Mouse (Mus musculus): ENCODE measurements at regions not wholly inside any gene's neighbourhood (a gene's known extent, or its start where the extent isn't known, plus 50 kb on each side); places are given as distances from the start of the nearest gene placed in this dataset.
"Not testable (repeated sequence)": the region's sequence is repeated elsewhere in the genome, so short reads cannot be mapped to it uniquely, and the experiment has no call there.

DNA sequence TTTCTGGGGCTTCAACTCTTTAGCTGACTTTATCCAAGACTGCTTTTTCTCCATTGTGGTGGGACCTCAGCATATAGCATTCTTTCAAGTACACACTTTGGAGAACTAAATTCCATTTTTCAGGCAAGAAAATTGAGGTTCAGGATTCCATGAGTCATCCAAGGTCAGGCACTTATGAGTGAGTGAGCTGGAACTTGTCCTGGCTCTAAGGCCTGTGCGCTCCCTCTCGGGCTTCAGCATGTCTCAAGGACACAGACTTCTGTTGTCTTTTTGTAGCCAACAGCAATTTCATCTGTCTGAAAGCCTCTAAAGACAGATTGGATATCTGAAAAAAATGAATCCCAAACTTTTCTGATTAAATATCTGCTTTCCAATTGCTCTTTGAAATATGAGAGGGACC, 769.1 kb upstream of the 4930452B06Rik start:
- Histone ChIP-seq H3K27me3 (no peaks in the 10 kb centered on the region), H3K9ac (no peak overlapping the region), H3K9me3 (replicated peaks) (no peaks in the 10 kb centered on the region), H3K36me3 (ENCODE audit: poor library complexity, severe bottlenecking) (no peaks in the 10 kb centered on the region), H3K27ac (no peak overlapping the region), H3K4me1 (no peaks in the 10 kb centered on the region), H3K4me2 (no peak overlapping the region), H3K4me3 (no peak overlapping the region)
- ATAC-seq = no peak
- 94% methylated on average over 2 of the region's 2 CpGs for WGBS

DNA sequence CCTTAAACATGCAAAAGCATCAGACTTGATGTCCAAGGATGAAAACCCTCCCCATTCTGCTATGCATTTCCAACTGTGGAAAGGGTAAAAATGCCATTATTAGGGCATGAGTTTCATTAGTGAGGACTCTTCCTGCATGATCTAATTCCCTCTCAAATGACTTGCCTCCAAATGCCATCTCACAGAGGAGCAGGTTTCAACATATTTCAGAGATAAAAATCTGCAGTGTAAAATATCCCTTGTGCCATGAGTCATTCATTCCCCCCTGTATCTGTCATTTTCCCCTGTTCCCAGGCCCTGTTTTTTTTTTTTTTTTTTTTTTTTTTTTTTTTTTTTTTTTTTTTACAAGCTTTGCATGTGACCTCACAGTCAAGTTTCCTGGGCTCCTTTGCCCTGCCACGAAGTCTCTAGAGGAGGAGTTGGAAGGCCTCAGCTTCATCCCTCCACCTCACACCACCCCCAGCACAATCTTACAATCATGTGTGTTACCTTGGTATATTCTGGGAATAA, 767.1 kb upstream of the 4930452B06Rik start:
- no peak overlapping the region for H3K9ac ChIP-seq
- no peaks in the 10 kb centered on the region for H3K4me1 ChIP-seq
- no peaks in the 10 kb centered on the region for H3K27me3 ChIP-seq
- H3K4me2 ChIP-seq = no peak overlapping the region
- H3K27ac ChIP-seq = no peak overlapping the region
- ATAC-seq = no peak
- 65% methylated on average over 1 of the region's 1 CpGs for WGBS
- no peak overlapping the region for H3K4me3 ChIP-seq
- H3K9me3 ChIP-seq (replicated peaks) = no peaks in the 10 kb centered on the region
- no peaks in the 10 kb centered on the region for H3K36me3 ChIP-seq (ENCODE audit: poor library complexity, severe bottlenecking)

- H3K9me3 ChIP-seq (replicated peaks) = no peaks in the 10 kb centered on the region
- no peaks in the 10 kb centered on the region for H3K4me1 ChIP-seq
- no peaks in the 10 kb centered on the region for H3K27me3 ChIP-seq
- no peak overlapping the region for H3K9ac ChIP-seq
- WGBS = 52% methylated on average over 2 of the region's 2 CpGs
- no peak overlapping the region for H3K4me3 ChIP-seq
- ATAC-seq = no peak
- H3K27ac ChIP-seq = no peak overlapping the region
- H3K4me2 ChIP-seq = no peak overlapping the region
- no peaks in the 10 kb centered on the region for H3K36me3 ChIP-seq (ENCODE audit: poor library complexity, severe bottlenecking)
Observed at GRCm38 (mm10) chr14:9431798-9432197, 765.8 kb upstream of the 4930452B06Rik start.

DNA sequence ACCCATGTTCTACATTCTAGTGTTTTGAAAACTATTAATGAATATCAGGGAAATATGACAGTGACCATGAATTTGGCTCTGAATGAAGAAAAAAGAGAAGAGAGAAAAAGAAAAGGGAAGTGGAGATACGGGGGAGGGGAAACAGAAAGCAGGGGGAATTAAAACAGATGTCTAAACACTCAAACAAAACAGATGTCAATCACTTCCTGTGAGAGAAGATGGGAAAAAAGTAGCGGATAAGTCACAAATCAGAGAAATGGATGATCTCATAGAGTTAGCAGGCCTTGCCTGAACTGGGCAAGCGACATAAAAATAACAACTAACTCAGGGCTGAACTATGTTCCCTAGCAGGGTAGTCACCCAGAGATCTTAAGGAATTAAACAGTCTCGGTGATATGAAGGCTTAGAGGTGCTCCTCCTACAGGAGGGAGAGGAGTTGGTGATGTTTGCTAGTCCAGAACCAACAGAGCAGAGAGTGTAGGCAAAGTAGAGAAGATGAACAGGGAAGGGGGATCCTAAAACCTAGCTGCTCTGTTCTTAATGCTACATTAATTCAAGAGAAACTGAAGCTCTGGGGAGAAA, 745.9 kb upstream of the 4930452B06Rik start:
- Histone ChIP-seq H3K27me3 (no peaks in the 10 kb centered on the region), H3K4me1 (no peaks in the 10 kb centered on the region), H3K27ac (no peak overlapping the region), H3K9ac (no peak overlapping the region), H3K4me2 (no peak overlapping the region), H3K36me3 (ENCODE audit: poor library complexity, severe bottlenecking) (no peaks in the 10 kb centered on the region), H3K9me3 (replicated peaks) (no peaks in the 10 kb centered on the region), H3K4me3 (no peak overlapping the region)
- no peak for ATAC-seq
- 70% methylated on average over 4 of the region's 4 CpGs for WGBS

- H3K4me3 ChIP-seq = no peak overlapping the region
- H3K27ac ChIP-seq = no peak overlapping the region
- 89% methylated on average over 7 of the region's 7 CpGs for WGBS
- no peaks in the 10 kb centered on the region for H3K36me3 ChIP-seq (ENCODE audit: poor library complexity, severe bottlenecking)
- no peak overlapping the region for H3K9ac ChIP-seq
- no peak overlapping the region for H3K4me2 ChIP-seq
- H3K4me1 ChIP-seq = no peaks in the 10 kb centered on the region
- no peaks in the 10 kb centered on the region for H3K9me3 ChIP-seq (replicated peaks)
- 0 out of 2 replicates have a peak, but pooled peaks cover 3% of the 10 kb centered on the region for H3K27me3 ChIP-seq
- no peak for ATAC-seq
Observed at GRCm38 (mm10) chr14:9403688-9404087, 737.6 kb upstream of the 4930452B06Rik start.

DNA sequence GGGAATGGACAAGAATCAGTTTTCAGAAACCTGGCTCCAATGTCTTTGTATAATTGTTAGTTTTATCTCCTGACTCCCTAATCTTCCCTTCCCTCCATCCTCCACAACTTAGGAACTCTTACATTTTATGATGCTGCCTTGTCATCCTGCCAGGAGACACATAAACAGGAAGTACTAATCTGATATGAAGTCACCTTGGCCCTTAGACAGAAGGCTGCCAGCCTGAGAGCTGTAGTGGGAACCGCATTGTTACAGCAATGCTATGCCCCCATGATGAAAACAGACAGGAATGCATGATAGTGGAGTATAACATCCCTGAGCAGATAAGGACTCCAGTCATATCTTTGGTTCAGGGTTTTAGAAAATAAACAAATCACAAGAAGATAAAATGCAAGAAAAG, 734.8 kb upstream of the 4930452B06Rik start:
- WGBS = 83% methylated on average over 1 of the region's 1 CpGs
- no peak for ATAC-seq
- H3K9me3 ChIP-seq (replicated peaks) = no peaks in the 10 kb centered on the region
- H3K4me1 ChIP-seq = no peaks in the 10 kb centered on the region
- no peaks in the 10 kb centered on the region for H3K36me3 ChIP-seq (ENCODE audit: poor library complexity, severe bottlenecking)
- no peak overlapping the region for H3K9ac ChIP-seq
- H3K27ac ChIP-seq = no peak overlapping the region
- no peak overlapping the region for H3K4me2 ChIP-seq
- no peak overlapping the region for H3K4me3 ChIP-seq
- 0 out of 2 replicates have a peak, but pooled peaks cover 3% of the 10 kb centered on the region for H3K27me3 ChIP-seq

DNA sequence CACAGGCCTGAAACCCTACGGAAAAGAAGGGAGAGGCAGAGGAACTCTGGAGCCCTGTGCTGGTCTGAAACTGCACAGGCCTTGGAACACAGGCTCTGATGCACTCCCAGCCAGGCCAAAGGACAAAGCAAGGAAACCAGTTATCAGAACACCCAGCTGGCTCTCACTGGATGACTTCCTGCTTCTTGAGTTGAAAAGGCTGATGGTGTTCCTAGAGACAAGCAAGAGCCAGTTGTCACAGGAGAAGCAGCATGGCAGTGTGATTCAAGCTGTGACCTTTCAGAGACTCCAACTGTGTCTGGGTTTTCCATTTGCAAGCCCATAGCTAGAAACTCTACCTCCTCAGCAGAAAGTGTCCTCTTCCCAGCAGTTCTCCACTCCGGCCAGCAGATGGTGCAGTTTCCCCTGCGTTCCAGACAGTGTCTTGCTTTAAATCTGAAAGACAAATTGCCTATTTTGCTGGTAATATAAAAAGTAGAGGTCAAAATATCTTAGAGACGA, 727.3 kb upstream of the 4930452B06Rik start:
- Histone ChIP-seq H3K9me3 (replicated peaks) (no peaks in the 10 kb centered on the region), H3K9ac (no peak overlapping the region), H3K4me1 (no peaks in the 10 kb centered on the region), H3K27me3 (no peaks in the 10 kb centered on the region), H3K27ac (no peak overlapping the region), H3K36me3 (ENCODE audit: poor library complexity, severe bottlenecking) (no peaks in the 10 kb centered on the region), H3K4me2 (no peak overlapping the region), H3K4me3 (no peak overlapping the region)
- peak; percentile 82 for ATAC-seq
- 23% methylated on average over 4 of the region's 4 CpGs for WGBS

DNA sequence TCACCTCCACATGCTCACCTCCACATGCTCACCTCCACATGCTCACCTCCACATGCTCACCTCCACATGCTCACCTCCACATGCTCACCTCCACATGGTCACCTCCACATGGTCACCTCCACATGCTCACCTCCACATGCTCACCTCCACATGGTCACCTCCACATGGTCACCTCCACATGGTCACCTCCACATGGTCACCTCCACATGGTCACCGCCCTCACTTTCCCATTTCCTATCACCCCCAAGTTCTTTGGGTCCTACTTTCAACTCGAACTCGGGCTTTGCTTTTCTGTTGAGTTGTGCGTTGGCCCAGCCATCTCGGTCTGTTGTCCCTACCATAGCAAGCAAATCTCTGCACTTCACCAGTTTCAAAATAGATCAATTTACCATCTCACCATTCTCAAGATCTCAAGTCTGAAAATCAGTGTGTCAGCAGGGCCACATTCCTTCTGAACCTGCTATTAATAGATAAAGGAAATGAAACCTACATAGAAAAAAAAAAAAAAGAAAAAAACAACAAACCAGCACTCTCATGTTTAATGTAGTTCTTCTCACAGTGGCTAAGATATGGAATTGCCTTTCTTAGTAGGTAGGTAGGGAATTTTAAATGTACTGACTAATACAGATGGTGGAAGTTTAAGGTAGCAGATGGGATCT, 724.0 kb upstream of the 4930452B06Rik start:
- not testable (repeated sequence) for H3K9me3 ChIP-seq (replicated peaks); H3K27me3 ChIP-seq; ATAC-seq; H3K4me1 ChIP-seq; H3K4me2 ChIP-seq; H3K9ac ChIP-seq; H3K27ac ChIP-seq; H3K4me3 ChIP-seq; H3K36me3 ChIP-seq (ENCODE audit: poor library complexity, severe bottlenecking)
- 93% methylated on average over 5 of the region's 5 CpGs for WGBS

DNA sequence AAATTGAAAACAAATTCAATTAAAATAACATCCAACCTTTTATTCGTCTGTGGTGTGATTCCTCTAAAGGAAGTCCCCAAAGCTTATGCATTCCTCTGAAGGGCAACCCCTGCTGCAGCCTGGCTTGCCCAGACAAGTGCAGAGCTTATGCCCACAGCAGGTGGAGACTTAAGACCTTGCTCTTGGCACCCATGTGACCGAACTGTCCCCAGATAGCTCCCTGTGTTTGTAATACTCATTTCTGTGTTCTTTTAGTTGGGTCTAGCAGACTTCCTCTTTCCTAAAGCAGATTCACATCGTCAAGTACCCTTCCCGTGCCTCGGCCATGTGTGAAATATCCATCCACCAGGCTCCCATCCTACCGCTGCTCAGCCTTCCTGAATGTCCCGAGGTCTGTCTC, 723.1 kb upstream of the 4930452B06Rik start:
- Histone ChIP-seq H3K27me3 (no peaks in the 10 kb centered on the region), H3K4me1 (no peaks in the 10 kb centered on the region), H3K9ac (no peak overlapping the region), H3K9me3 (replicated peaks) (no peaks in the 10 kb centered on the region), H3K4me2 (no peak overlapping the region), H3K27ac (no peak overlapping the region), H3K36me3 (ENCODE audit: poor library complexity, severe bottlenecking) (no peaks in the 10 kb centered on the region), H3K4me3 (no peak overlapping the region)
- WGBS = 83% methylated on average over 7 of the region's 7 CpGs
- ATAC-seq = no peak

Data from forebrain, embryonic 13.5 days (tissue).